Mouse (Mus musculus) embryo, embryonic 10 days (tissue): ENCODE data around the gene Olfr557.

Source experiments
- DNase-seq: peaks from one replicate; pipeline ENCODE4 v3.0.0-alpha.2; 2015; ENCODE audit warnings: low spot score

Gene Olfr557

DNA sequence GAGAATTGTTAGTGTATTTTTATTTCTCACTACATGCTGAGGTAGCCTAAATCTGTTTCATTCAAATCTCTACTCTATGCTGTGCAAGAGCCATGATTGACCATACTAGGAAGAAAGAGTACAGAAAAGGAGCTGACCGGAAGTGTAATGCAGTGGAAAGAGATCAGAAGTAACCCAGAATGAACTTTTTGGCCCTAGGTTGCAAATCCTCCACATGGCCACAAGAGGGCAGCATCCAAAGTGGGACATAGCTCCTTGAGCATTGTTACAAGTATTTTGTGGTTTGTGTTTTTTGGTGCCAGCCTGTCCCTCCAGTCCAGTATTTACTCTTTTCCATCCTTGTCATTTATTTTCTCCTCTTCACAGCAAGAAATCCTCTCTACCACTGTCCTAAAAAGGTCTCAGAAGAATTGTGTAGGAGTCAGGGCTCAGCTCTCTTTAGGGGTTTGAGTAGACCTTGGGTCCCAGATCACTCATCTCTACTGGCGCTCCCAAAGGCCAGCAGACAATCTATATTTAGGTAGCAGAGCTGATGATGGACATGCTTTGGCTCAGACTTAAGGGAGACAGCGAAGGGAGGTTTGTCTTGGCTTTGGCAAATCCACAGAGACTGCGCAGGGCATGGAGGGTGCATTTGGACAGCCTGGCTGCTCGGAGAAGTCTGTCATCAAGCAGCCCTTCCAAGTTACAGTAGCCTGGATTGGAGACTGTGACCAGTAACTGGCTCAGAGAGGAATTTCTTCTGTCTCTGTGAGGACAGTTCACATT is at the start of gene Olfr557:
Gene Olfr557, plus strand, starts transcription at position 553 of the 768 bp plus-strand sequence.
- DNase-seq, result peak; percentile 71

DNA sequence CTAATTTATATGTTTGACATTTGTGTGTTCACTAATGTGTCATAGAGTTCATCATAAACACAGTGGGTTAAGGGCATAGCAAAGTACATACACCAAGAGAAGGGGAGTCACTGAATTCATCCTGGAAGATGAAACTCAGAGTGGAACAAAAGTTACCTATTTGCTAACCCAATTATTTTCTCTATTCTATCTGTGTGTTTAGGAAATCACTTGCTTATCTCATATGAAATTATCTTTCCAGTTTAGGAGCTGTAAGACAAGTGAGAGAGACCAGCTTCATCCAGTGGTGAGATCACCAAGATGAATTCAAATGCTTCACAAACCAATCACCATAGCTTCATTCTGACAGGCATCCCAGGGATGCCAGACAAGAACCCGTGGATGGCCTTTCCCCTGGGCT is 37.2 kb upstream of the Olfr557 start, which contains the start of gene Olfr555:
Gene Olfr555, plus strand, starts transcription at position 301 of the 400 bp plus-strand sequence.
- DNase-seq, result no peak

DNA sequence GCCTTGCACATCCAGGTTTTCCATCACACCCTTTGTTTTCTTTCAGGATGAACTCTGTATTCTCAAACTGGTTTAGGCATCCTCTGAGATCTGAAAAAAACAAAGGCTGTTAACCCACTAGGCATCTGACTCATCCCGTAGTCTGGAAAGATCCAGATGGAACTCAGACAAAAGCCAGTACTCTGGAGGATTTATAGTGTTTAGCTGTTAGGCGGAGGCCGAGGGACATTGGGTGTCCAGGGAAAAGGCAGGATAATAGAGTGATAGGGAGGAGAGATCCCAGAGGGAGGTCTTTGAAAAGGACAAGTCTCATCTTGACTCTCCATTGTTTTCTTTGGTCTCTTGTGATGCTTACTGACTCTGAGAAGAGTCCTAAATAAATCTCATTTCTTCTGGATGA is 31.1 kb upstream of the Olfr557 start, which contains the start of gene Olfr556:
Gene Olfr556, plus strand, starts transcription at position 301 of the 400 bp plus-strand sequence.
- DNase-seq, result no peak

DNA sequence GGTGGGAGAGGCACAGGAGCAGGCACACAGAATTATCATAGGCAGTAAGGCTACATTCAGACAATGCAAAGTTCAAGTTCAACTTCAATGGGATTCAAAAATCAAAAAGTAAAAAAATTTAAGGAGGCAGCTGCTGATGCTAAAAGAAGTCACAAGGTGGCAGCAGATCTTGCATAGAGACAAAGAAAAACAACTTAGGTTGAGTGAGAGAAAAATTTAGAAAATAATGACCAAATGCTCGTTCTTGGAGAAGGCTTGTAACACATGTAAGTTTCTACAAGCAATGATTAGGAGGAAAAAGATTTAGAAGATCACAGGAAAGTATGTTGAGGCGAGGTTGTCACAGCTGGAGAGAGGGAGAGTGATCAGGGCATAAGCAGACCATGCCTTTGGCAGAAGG is 30.3 kb upstream of the Olfr557 start:
- peak; percentile 43 for DNase-seq

DNA sequence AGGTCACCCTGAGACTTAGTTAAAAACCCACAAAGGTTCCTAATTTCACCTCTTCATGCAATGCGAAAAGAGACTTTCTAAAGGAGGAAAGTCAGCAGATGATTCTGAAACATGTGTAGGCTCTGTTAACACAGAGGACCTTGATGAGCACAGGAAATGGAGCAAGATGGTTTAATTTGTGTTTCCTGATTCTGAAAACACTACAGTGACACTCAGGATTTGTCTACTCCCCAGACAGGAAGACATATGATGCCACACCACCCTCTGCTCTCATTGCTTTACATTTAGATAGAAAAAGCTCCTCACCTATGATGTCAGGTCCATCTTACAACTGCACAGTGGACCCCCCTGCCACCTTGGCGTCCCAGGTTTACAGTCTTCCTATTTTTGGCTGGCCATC is 19.5 kb upstream of the Olfr557 start:
- DNase-seq, result no peak

DNA sequence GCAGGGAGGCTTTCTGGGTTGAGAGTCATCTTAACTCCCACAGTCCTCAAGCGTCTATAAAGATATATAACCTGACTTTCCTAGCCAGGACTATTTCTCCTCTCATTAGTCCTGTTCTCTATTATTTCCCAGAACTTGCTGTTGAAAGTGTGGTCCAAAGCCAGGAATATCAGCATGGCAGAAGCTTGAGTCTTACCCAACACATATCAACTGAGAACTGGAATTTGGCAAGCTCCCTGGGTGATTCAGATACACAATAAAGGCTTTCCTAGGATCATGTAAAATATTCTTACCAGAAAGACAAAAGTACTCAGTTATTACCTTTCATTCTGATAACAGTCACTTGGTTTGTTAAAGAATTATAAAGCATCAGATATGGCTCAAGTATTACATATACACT is 13.8 kb upstream of the Olfr557 start:
- no peak for DNase-seq

DNA sequence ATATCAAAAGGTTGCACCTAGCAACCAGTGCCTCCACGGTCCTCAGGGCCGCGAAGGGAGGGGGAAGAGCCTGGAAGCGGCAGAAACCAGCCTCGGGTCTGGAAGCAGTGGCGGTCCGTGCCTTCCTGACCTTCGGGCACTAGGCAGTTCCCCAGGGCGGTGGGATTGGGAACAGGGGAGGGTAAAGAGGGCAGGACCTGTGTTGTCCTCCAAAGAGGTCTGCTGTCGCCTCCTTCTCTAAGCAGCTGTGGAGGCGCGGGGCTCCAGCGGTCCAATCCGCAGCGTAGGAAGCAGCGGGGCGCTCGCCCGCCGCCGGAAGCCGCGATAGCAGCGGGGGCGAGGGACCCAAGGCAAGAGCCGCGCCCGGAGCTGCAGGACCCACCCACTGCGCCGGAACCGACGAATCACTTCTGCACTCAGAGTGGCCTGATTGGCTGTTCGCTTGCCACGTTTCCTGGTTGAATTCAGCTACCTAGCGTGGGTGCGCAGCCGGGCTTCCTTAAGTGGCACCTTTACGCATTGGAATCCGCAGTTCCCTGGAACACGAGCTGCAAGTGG is 8.7 kb upstream of the Olfr557 start, which contains the start of gene Trim68:
Gene Trim68, minus strand, starts transcription at position 384 of the 558 bp plus-strand sequence.
- peak; percentile 97 for DNase-seq

DNA sequence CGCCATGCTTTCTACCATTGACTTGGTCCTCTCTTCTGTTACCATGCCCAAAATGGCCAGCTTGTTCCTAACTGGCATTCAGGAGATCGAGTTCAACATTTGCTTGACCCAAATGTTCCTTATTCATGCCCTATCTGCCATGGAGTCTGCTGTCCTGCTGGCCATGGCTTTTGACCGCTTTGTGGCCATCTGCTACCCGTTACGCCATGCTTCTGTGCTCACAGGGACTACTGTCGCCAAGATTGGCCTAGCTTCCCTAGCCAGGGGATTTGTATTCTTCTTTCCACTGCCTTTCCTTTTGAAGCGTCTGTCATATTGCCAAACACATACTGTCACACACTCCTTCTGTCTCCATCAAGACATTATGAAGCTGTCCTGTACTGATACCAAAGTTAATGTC is 2.8 kb downstream of the Olfr557 start:
- no peak for DNase-seq

DNA sequence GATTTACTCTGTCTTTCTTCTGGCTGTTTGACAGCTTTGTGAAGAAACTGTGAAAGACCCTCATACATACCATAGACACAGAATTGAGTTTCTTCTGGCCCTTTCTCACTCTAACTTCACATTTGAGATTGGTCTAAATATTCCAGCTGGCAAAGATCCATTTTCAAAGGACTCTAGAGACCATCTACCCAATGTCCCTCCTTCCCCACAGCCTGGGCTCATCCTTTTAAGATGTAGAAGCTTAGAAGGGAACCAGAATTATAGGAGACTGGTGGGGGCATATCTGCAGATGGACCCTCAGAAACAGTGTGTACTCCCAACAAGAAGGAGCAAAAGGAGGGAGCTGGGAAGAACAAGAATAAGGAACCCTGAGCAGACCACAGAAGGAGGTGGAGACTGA is 6.2 kb downstream of the Olfr557 start, which contains the start of gene Olfr558:
Gene Olfr558, plus strand, starts transcription at position 301 of the 400 bp plus-strand sequence.
- DNase-seq, result no peak

DNA sequence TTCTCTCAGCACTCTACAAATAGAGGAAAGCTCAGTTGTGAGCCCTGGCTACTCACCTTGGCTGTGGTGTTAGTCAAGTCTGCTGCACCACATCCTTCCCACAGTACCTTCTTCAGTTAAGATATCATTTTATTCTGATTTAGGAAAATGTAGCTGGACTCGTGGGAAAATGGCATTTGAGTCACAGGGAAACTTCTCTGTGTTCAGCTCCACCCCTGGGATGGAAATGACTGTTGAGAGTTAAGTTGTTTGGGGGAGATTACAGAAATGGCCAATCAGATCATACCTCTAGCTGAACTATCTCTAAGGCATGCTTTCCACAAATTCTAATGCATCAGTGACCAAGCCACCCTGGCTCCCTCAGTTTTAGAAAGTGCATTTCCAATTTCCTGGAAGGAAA is 23.3 kb downstream of the Olfr557 start, which contains the start of gene Olfr33:
Gene Olfr33, minus strand, starts transcription at position 101 of the 400 bp plus-strand sequence.
- DNase-seq, result no peak

DNA sequence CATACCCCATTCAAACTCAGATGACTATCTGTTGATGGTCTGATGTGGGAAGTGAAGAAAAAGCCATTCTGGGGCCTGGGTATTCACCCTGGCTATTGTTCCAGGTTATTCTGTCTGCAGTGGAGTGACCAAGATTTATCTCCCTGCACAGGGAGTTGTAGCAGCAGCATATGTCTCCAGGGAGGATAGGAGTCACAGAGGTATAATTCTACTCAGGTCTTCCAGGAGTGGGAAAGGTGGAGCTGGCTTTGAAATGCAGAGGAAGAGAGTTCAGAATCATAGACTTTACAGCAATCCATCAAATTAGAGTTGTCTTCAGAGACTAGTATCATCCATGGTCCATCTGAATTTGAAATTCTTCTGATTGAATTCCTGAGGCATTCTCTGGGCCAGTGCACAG is 31.7 kb downstream of the Olfr557 start, which contains the start of gene Olfr559:
Gene Olfr559, minus strand, starts transcription at position 101 of the 400 bp plus-strand sequence.
- DNase-seq, result no peak

DNA sequence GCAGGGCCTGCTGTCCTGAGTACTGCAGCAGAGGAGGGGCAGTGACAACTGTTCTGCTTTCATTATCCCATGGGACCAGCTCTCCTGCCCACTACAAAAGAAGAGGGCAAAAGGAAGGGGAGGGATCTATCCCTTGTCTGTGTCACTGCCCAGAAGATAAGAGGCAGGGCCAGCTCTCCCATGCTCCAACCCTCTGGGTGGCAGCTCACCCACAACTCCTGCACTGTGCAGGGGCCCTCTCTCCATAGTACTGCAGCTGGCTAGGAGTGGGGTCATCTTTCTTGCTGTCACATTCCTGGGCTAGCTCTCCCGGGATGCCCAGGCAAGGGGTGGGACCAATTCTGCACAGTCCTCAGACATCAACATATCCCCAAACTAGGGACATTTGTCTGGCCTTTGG is 38.1 kb downstream of the Olfr557 start:
- DNase-seq, result no peak

DNA sequence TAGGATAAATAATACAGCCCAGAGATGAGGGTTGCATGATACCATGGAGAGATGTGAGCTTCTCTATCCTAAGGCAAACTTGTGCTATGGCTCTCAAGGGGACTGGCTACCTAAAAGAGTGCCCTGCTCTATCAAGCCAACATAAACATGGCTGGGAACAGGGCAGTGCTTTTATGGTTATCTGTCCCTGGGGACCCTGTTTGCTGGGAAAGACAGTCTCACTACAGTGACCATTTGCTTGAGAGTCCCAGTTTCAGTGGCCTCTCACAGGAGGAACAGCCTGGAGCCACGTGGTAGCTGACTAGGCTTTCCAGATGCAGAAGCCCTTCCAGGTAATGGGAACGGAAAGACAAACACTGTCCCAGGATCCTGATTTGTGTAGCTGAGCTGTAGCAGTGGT is 42.0 kb downstream of the Olfr557 start:
- DNase-seq, result peak; percentile 7
